Mouse (Mus musculus) urinary bladder, postnatal 25 days (tissue): ENCODE data around the gene Ddo.

Source experiments
- DNase-seq: peaks from one replicate; pipeline ENCODE4 v3.0.0; 2022; ENCODE audit warnings: low spot score

Ddo gene

DNA sequence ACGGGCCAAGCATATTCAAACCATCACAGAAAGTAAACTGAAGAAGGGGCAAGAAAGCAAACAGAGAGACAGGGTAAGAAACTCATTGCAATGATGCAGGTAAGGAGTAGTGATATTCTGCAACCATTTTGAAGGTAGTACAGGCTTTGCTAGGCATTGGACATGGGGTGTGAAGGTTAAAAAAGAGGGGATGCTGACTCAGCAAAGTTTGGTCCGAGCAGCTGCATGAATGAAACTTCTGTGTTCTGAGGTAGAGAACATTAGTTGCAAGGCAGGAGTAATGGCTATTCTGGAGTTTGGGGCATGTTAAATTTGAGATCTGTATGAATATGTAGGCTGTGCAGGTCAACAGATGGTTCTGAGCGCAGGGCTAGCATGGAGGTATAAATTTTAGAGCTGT lies 35.5 kb downstream of the Ddo start:
- DNase-seq = no peak

DNA sequence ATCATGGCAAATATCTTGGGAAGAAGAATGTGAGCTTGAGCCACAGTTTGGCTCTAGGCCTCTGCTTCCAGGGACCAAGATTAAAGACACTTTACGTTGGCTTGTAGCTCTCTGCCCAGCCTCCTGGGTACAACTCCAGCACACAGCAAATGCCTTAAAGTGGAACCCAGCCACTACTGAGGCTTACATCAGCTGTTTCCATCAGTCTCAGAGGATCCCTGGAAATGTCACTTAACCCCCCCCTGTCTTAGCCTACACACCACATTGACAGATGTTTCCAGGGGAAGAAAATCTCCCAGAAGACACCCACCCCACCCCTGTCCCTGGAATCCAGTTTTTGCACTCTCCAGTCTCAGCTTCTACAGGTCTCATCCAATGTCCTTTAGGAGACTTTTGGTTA lies 37.1 kb downstream of the Ddo start:
- no peak for DNase-seq

DNA sequence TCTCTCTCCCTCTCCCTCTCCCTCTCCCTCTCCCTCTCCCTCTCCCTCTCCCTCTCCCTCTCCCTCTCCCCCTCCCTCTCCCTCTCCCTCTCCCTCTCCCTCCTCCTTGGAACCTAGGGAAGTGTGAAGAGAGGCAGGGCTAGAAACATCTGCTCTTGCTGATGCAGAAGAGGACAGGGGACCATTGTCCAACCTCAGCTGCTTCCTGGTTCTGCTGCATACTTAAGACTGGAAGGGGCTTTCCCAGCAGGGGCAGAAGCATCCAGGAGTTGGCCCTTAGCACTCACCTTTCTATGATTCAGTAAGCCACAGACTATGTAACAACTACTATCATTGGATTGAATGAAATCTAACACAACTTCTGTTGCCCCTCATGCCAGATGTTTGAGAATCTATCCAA lies 38.8 kb downstream of the Ddo start:
- no peak for DNase-seq

DNA sequence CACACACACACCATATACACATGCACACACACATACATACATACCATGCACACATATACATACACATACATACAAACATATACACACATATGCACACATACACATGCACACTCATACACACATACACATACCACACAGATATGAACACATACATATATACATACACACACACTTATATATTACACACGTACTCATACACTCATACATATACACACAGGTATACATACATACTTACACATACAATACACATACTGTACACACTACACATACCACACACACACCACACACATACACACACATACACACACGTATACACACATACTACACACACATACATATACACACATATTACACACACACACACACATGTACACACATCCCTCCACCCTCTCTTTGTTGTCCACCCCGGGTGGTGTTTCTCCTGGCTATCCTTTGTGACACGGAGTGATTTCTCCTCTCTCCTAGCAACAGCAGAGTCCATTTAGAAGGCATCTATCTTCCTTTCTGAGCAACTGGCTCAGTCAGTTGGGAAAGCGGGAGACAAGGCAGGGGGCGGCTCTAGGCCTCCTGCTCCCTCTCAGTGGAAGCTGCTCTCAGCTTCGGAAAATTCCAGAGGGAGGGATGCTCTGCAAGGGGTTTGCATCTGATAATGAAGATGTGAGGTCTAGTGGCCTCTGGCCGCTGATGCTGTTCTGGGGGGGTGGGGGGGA lies 42.9 kb downstream of the Ddo start:
- no peak for DNase-seq

DNA sequence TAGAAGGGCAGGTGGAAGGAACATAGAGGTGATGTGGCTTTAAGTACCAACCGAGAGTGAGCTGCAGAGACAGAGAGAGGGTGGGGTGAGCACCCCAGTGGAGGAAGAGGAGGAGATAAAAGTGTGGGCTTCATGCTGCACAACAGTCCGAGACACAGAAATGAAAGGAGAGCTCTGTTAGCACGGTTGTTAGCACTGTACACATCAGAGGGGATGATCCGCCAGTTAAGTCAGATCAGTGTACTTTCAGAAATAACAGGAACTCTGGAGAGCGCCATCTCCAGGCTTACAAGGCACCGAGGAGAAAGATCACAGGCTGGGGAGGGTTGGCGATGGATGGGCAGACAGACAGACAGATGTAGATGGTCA lies 43.5 kb downstream of the Ddo start:
- DNase-seq = no peak

DNA sequence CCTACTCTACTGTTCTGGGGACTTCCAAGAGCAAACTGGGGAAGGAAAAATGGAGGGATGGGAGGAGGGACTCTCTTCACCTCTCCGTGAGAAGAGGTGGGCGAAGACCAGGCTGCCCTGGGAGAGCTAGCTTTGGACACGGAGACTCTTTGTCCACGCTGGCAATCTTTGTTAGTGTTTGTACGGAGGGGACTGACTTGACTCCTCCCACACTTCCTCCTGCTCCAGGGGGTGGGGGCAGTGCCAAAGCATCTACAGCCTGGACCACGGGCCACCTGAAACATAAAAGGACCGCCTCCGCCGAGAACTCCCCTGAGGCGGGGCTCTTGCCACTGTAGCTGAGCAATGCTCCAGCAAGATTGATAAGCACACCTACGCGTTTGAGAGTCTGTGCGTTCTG lies 44.3 kb downstream of the Ddo start:
- DNase-seq = no peak

DNA sequence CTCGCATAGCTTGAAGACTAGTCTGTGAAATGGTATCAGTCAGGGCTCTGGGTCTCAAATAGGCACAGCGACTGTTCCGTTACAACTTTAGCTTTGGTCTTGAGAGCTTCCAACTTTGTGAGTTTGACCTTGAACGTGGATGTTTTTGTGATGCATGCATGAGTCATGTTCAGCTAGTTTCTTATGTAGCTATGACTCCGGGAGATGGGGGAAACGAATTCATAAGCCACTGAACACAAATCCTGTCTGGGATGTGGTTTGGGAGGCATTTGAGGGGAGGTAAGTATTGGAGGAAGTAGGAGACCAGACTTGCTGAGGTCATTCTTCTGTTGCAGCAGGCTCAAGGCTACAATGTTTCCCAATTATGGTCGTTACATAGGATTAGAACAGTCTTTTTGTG lies 46.1 kb downstream of the Ddo start:
- DNase-seq = no peak

DNA sequence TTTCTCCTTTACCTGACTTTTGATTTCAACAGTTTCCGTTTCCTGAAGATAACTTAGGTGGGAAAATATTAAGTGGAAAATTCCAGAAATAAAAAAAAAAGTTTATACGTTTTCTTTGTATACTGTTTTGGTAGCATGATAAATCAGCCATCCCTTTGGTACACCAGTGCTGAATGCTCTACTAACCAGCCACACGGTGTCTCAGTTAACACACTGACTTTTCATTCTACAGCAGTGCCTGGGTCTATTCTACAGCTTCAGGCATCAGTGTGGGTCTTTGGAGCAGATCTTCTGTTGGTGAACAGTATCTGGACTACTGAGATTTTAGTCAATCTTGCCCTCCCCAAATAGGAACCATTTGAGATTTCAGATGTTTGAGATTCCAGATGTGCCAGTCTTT lies 48.7 kb downstream of the Ddo start:
- no peak for DNase-seq

DNA sequence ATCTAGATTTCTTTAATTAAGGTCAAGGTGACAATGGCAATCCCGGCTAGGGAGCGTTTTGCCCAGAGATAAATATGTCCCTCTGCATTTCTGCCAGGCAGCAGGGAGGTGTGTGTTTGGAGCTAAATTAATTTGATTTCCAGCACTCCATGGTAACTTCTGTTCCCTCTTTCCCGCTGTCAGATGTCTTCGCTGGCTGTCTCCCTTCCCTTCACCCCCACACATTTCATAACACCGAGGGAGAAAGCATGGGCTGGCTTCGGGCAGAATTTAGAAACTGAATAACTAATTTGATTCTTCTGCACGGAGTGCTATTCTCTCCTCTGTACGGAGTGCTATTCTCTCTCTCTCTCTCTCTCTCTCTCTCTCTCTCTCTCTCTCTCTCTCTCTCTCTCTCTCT lies 52.7 kb downstream of the Ddo start:
- DNase-seq = no peak

DNA sequence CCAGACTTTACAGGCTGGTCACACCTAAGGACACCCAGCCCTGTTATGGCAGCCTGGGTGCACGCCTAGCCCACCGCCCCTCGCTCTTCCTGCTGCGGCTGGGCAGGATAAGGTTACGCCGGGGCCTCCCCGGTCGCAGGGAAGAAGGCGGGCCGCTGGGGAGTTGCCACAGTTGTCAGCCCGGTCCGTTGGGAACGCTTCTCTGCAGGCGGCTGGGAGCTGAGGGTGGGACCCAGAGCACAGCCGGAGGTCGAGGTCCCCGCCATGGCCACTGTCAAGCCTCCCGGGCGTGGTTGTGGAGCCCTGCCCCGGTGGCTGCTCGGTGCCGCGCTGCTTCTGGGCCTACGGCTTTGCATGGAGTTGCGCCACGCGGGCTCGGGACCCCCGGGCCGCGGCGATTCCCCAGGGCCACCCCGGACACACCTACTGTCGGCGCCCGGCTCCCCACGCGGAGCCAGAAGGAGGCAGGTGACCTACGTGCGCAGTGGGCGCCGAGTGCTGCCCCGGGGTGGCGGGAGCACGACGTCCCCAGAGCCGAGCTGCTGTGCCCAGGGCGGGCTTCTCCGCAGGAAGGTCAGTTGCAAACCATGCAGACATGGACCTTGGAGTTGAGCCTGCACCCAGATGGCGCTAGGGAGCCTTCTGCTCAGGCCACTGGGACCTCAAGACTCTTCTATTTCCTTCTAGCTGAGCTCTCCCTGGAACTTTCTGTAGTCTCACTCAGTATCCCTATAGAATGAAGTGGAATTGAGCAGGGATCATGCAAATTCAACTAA lies 53.5 kb downstream of the Ddo start, which contains the start of gene Mettl24:
TSS of gene Mettl24 (plus strand) at position 191 of the 776 bp plus-strand sequence.
- peak; percentile 64 for DNase-seq

DNA sequence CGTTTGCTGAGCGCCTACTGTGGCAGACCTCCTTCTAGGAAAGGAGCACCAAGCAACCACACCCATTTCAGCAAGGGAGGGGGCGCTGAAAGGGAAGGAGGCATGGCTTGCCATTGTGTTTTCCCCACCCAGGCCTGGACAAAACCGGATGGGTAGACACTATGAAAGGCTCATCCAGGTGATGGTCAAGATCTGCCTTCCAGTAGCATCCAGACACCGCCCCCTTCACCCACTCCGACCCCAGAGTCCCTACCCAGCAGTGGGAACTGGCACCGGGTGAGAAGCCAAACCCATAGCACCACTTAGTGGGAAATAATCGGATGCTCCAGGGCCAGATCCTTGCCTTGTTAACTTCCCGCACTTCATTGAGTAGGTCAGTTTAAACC lies 54.0 kb downstream of the Ddo start:
- no peak for DNase-seq

DNA sequence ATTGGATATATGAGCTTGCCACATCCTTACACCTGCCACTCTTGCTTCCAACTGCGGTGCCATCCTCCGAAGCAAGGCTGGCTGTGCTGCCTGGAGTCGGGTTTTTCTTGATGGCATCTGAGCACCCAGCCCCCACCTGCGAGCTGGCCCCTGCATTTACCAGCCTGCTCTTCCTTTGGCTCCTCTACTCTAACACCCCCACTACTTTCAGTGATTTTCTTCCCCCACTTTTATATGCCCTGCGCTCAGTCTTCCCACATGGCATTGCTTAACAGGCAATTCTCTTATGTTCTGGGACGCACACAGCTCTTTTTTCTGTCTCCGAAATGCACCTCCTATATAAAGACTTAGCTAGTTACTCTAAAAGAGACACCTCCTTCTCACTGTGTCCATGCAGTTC lies 54.5 kb downstream of the Ddo start:
- no peak for DNase-seq

DNA sequence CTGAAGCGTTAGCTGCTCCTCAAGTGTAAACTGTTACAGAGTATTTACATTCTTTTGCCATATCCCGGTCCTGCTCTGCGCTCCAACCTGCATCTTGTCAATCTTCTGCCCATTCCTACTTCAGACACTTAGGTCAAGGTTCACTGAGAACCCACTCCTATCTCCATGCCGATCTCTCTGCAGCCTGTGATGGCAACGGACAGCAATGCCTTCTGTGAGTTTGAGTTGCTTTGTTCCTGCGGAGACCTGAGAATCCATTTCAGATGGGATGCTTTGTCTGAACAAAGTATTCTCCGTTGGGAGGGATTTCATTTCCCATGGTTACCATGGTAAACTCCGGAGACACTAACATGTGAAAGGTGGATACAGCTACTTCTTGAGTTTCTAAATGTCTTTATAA lies 55.8 kb downstream of the Ddo start:
- no peak for DNase-seq

DNA sequence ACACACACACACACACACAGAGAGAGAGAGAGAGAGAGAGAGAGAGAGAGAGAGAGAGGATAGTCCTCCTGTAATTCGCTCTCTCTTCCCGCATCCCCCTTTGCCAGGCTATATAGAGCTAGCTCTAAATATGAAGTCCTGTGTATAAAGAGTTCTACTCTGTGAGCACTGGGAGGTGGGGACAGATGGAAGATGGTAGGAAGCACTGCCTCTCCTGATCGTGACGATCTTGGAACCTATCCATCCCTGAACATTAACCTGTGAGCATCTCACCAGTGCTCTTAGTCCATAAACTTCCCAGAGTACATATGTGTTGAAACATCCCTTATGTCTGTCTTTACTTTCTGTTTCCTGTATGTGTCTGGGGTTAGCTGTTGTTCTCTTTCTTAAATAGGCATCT lies 57.2 kb downstream of the Ddo start:
- DNase-seq = no peak

DNA sequence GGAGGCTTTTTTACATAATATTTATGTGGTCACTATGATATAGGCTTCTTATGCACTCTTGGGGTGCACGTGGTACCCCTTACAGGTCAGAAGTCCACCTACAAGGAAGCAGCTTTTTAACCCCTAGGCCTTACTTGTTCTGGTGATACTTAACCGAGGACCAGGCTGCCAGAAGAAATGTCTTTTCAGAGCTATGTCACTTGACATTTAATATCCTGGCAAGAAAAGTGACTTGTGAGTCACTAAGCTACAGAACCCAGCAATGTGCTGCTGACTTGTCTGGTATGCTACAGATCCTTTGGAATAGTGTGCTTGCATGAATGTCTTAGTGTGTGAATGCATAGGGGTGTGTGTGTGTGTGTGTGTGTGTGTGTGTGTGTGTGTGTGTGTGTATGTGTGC lies 57.6 kb downstream of the Ddo start:
- DNase-seq = no peak

DNA sequence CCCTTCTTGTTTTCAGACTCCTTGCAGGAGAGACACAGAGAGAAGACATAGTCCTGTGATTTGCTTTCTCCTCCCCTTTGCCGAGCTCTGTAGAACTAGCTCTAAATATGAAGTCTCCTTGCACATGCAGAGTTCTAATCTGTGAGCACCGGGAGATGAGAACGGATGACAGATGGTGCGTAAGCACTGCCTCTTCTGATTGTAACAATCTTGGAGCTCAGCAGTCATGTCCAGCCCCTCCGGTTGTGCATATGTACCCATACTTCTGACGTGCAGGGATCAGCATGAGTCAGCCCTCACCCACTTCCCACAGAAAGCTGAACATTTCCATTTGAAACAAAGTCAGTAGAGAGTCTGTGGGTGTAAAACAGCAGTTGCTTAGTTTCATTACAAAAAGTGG lies 58.5 kb downstream of the Ddo start:
- no peak for DNase-seq

DNA sequence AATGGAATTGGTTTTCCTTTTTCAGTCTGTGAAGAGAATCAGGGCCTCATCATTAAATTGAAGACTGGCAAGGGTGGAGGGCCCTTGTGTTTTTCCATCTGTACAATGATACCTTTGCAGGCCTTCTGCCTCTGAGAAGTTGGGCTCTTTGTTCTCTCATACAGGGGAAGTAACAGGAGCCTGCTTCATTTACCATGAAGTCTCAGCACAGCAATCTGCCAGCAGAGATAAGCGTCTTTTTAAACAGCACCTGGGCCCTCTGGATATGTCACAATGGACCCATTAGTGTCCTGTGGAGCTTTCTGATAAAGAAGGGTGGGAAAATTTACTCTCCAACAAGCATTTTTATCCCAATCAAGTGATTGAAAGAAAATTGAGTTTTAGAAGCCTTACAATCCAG lies 59.1 kb downstream of the Ddo start:
- no peak for DNase-seq

DNA sequence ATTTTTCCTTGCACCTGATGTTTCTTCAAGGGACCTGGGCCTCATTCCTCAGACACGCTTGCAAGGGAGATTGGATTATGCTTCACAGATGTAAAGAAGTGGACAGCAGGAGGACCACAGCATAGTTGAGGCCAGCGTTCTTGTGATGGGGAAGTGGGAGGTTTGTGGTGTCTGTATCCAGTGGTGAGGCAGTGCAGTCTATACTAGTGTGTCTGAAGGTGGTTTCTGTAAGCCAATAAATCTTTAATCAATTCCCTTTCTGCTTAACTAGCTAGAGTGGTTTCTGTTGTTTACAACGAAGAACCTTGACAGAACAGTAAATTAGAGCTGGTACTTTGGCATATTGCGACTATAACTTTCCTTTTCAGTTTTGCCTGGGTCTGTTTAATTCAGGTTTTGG lies 68.8 kb downstream of the Ddo start:
- DNase-seq = no peak

DNA sequence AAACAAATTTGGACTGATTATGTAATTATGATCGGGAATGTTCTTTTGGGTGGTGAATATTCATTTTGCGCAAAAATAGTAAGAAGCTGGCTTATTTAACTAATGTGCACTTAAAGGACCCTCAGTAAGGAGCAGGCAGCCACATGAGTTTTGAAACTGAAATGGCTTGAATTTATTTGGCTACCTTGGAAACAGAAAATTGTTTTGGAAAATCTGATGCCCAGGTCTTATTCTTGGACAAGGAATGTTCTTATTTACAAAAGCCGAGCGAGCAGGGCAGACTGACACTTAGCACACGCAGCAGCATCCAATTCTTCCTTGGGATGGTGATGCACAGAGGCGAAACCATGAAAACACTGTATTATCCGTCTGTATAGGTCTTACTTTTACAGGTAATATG lies 81.3 kb downstream of the Ddo start:
- no peak for DNase-seq

DNA sequence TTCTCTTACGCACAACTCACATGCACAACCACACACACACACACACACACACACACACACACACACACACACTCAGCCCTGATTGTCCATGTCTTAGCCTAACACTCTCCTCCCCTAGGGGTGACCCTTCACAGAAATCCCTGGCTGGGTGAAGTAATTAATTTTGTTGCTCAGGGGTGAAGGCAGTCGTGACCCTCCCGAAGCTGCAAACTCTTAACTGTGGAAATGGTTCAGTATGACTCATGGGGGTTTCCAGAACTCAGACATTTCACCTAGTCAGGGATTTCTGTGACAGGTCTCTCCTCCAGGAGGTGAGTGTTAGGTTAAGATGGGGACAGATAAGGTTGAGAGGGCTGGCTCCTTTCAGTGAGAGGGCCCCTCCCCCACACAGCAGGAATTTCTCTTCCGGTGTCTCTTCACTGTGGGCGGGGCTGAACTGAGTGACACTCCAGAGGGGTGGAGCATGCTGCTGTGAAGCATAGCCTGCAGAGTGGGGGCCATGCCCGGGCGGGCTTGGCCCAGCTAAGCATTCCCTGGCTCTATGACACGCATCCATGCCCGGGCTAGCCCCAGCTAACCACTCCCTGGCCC lies 83.3 kb downstream of the Ddo start:
- DNase-seq = peak; percentile 38

DNA sequence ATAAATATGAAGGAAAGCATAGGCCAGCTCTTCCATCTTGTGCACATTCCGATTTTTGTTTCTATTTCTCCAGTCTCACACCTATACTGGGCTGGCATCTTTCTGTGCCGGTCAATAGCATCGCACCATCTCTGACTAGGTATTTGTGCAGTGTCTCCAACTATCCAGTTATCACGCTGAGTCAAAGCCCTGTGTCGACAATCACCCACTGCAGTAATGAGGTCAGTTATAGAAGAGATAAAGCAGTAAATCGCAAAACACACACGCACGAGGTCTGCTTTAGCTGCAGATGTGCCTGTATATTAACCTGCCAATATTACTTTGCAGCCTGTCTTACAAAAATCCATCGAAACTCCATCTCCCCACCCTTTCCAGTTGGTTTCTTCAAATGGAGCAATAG lies 84.0 kb downstream of the Ddo start:
- DNase-seq = no peak

DNA sequence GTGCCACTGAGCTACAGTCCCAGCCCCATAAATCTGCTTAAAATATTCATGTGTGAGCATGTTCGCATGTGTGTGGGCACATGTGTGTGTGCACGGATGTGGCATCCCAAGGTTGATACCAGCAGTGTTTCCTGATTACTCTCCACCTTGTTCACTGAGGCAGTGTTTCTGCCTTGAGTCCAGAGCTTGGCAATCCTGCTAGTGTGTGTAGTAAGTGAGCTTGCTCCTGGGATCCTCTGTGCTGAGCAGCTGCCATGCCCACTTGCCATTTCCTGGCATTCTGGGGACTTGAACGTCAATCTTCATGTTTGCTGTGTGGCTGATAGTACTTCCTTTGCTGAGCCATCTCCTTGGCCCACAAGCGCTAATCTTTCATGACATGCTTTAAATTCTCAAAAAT lies 85.3 kb downstream of the Ddo start:
- no peak for DNase-seq

DNA sequence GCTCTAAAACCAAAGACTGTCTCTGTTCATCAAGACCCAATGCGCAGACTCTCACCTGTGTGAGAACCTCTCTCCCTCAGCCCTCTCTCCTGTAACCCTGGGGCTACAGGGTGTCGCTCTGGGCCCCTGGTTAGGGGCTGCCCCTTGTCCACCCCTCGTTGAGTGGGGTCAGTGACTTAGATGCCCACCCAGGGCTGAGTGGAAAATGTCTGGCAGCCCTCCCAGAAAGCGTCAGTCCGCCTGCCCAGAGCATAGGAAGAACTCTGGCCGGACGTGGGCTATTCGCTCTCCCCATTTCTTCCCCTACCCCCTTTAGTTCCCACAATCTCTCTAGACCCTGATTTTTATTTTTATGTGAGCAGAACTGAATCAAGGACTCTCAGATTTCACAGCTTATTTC lies 86.5 kb downstream of the Ddo start:
- no peak for DNase-seq

DNA sequence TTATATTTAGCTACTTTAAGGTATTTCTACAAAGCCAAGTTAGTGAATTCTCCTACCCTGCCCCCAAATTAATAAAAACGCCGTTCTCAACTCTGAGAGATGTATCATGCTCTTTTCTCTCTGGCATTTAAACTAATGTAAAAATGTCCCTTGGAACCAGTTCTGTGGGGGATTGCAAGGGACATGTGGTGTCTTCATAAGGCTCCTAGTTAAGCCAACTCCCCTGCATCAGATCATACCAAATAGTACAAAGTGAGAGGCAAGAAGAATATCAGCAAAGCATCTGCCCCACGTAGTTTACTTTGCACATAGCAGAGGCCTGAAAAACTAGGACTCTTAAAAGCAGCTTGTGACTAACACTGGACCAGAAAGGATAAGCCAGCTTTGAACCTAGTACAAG lies 86.9 kb downstream of the Ddo start:
- no peak for DNase-seq
